Mouse (Mus musculus) gastrocnemius, postnatal 4 days (tissue): ENCODE measurements around the gene Cldn14. TPM values are rescaled to one million over a fixed set of nuclear protein-coding genes. Genes with fewer than 3 reads are reported as not detected.
"Not testable (repeated sequence)": the region's sequence is repeated elsewhere in the genome, so short reads cannot be mapped to it uniquely, and the experiment has no call there.

Experiments used
- DNase-seq, 2 experiments: peaks; one replicate each; pipeline ENCODE4 v3.0.0; 2021 to 2022; ENCODE audit warnings: low spot score in 2 of 2, mixed read lengths in 2 of 2
- long read RNA-seq, 2 experiments: library from polyadenylated mRNA; stranded (forward); transcript quantifications; one replicate each; pipeline ENCODE4 v2.0.0; 2021
- total RNA-seq, 2 experiments: library from RNA; stranded (reverse); gene quantifications; 2 replicates each; pipeline ENCODE4 v1.2.3; 2021

Cldn14 gene
- under 1 TPM in 1 of 2 experiments, not detected in 1; 0.21 TPM for total RNA-seq
- long read RNA-seq, experiment 1, partial matches to known transcripts = 0 of 1 reads
- long read RNA-seq, experiment 1, other reads (novel, unspliced or antisense) = 1 of 1 reads
- long read RNA-seq, experiment 2 = 0 reads

DNA sequence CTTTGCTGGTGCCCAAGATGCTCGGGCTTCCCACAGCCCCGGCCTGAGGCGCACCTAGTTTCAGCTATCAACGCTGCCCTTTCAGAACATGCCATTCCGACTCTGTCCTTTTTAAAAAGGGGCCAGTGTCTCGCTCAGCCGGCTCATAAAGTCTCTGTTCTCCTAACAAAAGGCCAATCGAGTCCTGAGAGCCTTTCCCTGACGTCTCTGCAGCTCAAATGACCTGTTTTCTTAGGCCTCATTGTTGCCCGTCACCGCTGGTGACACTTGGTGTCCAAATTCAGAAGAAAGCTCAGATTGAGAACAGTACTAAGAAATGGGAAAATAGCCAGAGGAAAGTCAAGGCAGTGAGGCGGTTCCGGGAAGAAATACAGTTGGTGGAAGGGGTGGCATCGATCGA lies at the start of gene Cldn14:
TSS of gene Cldn14 (minus strand) at position 101 of the 400 bp plus-strand sequence.
- no peak for DNase-seq

DNA sequence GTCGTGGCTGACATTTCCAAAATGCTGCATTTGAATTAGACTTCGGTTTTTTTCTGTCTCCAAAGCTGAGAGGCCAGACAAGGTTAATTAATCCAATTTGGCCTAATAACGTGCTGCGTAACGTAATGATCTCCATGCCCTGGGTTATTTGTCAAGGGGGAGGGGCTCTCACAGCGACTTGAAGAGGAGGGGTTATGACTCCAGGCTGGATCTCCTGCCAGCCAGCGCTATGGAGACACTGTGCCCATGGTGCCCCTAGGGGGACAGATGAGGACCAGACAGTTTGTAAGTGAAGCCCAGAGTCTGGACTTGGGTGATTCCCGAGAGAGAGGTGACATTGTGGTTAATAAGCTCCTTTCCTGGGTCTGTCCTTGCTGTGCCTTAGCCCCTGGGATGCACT lies 46.9 kb upstream of the Cldn14 start:
- no peak for DNase-seq

DNA sequence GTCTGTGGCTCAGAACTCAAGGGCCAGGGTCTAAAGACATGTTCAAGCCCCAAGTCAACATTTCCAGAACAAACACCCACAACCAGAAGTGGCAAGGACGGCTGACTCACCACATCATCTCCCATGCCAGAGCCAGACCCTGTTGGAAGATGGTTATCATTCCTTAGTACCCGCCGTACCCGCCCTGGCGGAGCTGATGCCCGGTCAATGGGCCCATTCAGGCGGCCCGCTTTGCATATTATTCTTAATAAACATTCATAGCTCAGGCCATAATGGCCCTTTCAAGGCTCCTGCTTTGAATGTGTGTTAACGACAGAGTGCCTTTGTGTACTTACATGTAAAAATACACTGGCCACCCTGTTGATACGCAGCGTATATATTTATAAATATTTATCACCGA lies 46.5 kb upstream of the Cldn14 start:
- DNase-seq = no peak

DNA sequence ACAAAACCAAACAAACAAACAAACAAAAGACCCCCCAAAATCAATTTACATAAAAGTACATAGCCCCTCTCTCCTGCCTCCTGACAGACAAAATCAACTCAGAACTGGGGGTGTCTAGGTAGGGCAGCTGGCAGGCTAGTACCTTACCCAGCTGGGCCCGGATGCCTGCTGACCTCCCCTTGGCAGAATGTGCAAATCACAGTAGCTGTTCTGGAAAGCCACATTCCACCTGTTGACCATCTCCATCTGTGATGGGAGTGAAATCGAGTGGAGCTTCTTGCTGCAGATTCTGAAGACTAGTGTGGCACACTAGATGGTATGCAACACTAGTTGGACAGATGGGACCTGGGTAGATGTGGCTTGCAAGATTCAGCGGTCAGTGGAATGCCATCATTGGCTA lies 41.7 kb upstream of the Cldn14 start:
- no peak for DNase-seq

DNA sequence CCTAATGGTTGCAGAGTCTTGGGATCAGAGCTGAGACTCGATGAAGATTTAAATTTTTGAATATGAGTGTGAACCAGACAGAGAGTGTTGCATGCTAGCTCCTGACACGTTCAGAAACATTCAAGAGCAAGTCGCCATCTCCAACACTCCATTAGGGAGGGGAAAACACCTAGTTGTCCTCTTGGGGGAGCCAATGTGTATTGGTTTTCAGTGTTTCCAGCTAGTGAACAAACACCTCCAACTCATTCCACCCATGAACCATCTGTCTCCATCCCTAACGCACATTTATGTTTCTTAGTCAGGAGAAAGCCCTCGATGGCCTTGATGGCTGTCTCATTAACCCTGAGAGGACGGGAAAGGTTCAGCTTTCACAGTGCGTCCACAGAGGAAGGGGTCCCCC lies 36.4 kb upstream of the Cldn14 start:
- no peak for DNase-seq

DNA sequence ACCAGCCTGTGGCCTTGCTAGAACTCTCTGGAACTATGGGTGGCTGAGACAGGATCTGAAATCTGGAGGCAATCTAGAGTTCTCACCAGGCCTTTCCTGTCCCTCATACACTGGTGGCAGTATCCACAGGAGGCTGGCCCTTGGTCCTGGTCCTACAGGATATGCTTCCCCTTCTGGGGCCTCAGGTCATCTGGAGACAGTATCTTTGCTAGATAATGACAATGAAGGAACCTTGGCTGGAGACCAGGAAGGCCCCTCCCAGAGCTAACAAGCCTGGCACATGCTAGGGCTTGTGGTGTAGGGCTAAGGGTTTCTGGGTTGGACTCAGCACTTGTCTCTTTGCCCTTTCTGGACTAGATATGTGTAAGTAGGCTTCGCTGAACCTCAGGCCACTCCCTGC lies 35.2 kb upstream of the Cldn14 start:
- no peak for DNase-seq

DNA sequence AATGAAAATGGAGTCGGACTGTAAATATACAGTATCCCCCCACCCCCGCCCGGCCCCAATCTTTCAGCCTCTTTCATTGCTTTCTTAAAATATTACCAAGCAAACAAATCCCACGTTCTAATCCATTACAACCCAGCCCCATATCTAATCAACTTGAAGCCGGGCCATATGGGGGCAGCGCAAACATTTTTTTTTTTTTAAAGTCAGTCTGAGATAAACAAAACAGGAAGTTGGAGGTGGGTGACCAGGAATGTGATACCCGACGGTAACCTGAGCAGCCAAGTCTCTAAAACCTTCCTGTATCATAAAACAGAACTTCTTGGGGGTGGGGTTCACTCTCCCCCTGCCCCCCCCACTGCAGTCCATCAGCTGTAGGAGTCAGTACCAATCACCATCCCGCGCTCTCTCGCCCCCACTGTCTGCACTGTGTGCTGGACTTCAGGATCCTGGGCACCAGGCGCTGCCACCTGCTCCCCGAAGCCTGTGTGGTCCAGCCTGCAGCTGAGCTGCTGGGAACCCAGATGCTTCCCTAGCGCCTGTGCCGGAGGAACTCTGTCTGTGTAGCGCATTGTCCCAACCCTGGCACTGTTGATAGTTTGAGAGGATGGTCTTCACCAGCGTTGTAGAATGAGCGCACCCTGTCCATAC lies 32.6 kb upstream of the Cldn14 start:
- peak in 1 of 2 experiments; percentile 24 for DNase-seq

DNA sequence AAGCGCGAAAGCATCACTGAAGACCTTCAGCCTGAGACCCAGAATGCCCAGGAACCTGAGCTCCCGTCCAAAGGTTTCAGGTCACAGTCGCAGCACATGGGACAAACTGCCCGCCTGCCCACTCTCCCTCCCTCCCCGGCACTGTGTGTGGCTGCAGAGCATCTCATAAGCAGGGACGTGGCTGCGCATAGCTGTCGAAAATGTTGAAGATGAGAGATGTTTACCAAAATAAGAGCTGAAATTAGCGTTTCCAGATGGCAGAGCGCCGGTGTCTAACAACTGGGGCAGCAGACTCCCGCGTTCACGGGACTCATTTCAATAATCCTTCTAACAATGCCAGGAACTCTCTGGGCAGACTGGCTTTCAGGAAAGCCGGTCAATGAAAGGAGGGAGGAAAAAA lies 31.8 kb upstream of the Cldn14 start:
- DNase-seq = no peak

DNA sequence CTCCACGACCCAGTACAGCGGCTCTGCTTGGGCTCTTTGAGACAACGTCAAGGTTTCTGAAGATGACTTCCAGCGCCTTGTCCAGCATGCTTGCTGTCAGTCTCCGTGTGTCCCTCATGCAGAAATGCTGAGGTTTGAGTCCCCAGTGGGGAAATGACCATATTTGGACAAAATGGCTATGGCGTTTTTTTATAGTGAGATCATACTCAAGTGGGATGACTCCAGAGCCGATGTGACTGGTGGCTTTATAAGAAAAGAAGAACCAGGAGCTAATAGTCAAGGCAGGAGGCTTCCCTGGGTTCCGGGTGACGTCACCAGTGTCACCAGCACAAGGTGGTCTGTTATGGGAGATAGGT lies 30.3 kb upstream of the Cldn14 start:
- DNase-seq = no peak

DNA sequence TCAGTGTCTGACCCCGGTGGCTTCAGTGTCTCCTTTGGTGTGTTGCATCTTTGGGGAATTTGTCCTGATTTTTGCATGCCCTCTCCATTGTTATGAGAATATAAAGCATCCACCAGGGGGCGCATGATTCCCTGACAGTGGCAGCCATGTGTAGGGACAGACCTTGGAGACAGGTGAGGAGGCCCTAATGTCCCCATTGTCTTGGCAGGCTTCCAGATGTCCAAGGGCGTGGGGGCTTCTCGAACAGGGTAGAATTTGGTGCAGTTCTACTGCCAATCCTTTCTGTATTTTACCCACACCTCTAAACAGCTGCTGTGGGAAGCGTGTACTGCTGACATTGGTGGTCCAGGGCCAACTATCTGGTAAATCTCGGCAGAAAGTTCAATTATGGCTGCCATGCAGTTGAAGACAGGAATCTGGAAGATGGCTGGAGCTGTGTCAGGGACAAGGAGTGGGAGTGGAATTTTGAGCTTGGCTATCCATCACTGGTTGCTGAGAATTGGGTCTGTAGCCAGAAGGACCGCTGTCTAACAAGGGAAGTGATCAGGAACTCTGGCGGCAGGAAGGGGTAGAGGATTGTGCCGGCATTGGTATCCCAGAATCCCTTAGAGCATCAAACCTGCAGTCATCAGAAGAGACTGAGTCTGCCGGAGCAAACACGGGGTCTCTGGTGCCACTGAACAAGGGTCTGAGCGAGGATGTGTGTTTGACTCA lies 29.8 kb upstream of the Cldn14 start:
- DNase-seq = peak; percentile 33 to 56

DNA sequence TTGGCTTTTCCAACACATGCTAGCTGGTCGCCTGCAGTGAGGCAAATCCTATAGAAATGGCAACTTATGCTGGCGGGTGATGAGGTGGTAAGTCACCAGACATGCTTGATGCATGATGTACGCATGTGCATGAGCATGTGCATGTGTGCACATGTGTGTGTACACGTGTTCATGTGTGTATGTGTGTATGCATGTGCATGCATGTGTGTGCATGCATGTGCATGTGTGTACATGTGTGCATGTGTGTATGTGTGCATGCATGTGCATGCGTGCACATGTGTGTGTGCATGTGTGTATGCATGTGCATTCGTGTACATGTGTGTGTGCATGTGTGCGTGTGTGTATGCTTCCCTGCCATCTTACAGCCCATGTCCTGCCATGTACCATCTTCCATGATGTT lies 28.6 kb upstream of the Cldn14 start:
- DNase-seq = no peak

DNA sequence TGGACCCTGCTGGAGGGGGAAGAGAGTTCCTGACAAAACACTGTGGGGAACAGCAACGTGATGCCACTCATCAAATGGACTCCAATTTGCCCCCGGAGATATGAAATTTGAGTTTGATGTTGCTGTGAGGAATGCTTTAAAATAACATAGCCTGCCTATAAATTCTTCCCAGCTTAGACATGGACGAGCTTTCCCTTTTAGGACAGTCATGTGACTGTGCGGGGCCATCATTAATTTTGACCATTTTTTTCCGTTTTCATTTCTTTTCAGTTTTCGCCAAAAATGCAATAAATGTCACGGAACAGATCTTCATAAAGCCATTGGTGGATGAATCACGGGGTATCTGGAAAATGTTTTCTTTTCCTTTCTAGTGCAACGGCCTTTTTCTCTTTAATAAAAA lies 25.5 kb upstream of the Cldn14 start:
- no peak for DNase-seq

DNA sequence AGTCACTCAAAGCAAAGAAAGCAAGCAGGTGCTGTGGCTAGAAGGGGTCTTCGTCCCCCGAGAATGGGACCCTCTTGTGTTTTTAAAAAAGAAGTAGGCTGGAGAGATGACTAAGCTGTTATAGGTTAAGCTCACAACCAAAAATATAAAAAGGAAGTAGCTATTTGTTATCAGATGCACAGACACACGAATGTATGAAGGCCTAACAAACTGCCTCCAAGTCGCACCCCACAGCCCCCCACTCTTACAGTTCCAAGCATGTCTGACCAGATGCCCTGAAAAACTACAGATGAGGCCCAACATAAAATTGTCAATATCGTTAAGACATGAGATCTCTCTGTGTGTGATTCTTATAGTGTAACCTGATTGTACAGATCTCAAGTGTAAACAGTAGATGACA lies 23.6 kb upstream of the Cldn14 start:
- DNase-seq = no peak

DNA sequence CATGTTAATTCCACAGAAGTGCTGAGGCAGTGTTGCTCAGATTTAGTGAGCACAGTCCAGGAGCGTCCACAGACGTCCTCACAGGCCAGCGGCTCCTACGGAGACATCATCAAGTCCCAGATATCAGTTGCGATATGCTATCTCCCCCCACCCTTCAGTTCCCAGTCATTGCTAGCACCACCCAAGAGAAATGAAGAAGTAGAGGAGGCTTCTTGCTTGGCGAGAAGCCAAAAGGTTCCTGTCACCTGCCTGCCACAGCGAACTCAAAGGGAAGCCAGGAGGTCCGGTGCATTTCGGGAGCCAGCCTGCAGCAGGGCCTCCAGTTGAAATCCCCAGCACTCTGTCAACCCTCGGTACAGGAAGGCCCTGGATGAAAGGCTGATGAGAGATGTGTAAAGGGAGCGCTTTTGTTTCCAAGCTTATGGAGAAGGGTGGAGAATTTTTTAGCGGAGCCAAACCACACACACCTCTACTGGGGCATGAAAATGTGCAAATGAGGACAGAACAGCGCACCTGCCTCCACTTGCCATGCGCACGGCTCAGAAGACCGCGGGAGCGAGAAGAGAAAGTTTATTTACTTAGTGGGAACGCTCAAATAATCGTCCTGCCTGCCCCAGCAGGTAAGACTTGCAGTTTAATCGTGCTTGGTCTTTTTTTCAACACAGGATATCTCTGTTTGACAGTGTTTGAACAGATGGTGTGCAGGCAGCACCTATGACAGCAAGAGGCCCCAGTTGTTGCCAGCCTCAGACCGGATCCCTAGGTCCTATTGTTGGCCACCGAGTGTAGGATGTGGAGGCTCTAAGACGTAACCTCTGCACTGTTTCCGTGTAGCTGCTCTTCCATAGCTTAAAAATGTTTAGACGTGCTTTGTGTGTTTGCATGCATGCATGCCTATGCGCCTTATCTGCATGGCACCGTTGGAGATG lies 15.0 kb upstream of the Cldn14 start:
- DNase-seq = no peak

DNA sequence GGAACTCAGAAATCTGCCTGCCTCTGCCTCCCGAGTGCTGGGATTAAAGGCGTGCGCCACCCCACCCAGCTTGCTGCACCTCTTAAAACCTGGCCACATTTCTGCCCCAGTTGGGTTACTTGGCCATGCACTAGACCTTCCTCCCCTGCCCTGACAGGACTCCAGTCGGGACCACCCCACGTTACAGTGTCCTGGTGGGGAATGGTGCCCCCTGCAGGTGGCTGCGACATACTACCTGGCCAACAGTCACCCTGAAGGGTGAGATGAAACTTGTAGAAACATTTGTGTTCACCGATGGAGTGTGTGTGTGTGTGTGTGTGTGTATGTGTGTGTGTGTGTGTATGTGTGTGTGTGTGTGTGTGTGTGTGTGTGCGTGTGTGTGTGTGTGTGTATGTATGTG lies 11.1 kb upstream of the Cldn14 start:
- not testable (repeated sequence) for DNase-seq

DNA sequence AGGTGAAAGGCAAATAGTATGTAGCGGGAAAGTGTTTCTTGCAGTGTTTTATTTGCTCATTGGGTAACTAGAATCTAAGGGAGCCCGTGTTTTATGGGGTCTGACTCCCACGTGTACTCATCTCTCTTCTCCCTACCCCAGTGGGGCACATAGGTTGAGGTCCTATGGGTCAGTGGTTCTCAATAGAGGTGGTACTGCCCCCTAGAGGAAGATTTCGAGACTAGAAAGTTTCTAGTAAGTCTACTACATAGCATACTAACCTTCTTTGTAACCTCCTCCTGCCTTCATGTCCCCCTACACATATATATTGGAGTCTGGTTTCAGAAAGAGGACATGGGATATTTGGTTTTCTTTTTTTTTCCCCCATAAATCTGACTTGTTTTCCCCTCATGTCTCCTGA lies 9.3 kb upstream of the Cldn14 start:
- DNase-seq = no peak

DNA sequence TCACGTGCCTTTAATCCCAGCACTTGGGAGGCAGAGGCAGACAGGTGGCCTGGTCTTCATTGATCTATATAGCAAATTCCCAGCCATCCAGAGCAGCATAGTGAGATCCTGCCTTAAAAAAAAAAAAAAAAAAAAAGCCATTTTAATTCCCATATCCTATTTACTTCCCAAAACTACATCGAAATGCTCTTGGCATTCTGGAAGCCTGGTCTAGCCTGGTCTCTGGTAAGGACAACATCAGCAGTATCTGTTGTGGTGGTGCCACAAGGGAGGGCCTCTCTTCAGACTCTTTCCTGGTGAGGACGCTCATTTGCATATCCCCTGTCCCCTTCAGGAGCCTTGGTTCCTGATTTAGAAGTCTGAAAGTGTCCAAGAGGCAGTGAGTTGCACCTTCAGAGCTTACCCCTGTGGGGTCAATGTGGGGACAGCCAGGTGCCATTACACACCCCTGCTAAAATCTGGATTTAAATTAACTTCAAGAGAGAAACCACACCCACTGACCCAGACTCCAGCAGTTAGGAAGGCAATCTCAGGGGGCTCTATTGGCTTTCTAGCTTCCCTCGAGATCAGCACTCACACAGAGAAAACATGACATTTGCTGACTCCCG lies 6.0 kb upstream of the Cldn14 start:
- no peak for DNase-seq

DNA sequence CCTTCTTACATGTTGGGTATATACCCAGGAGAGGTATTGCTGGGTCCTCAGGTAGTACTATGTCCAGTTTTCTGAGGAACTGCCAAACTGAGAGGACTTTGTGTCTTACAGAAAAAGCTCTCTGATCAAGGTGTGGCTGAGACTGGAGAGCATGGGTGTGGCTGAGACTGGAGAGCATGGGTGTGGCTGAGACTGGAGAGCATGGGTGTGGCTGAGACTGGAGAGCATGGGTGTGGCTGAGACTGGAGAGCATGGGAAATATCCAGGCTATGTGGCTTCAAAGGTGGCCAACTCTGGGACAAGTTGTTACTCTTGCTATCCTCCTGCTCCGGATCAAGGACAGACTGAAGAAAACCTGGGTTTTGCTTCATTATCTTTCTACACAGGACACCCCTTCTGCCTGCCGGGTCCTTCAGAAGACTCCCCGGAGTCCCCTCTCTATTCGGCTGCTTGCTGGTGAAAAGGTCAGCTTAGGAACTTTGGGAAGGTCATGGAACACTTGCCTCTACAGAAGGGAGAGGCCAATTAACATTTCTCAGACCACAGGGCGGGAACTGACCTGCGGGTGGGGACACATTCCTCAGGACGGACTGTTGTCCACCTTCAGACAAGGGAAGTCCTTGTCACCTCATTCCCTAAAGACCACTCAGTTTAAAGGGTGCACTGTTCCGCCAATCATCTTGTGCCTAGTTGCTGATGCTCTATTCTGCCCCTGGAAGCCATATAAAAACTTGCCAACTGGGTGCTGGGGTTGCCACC lies 4.9 kb upstream of the Cldn14 start:
- DNase-seq = not testable (repeated sequence)

DNA sequence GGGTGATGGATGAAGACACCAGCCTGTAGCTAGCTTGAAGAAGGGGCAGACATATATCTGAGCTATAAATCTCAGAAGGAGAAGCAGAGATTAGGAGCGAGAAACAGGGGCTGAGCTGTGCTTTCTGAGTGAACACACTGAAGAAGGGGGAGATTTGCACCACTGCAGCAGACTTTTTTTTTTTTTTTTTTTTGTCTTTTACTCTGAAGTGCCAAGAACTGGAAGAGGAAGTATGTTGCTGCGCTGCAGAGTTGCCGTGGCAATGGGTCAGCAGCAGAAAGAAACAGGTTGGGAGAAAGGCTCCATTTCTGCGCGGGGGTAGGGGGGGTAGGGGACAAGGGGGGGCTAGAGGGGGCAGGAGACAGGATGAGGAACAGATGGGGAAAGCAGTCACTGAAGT lies 2.6 kb upstream of the Cldn14 start:
- DNase-seq = no peak

DNA sequence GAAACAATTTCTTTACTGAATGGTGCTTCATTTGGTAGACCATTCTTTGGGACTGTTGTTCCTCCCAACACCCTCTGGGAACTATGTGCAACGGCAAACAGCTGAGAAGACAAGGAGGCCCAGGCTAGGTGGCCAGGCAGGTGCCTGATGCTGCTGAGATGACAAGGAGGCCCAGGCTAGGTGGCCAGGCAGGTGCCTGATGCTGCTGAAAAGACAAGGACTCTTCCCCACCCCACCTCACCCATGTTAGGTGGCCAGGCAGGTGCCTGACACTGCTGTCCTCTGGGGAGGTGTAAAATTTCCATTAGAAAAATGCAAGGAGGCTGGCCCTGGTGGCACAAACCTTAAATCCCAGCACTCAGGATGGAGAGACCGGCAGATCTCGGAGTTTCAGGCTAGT lies 2.0 kb upstream of the Cldn14 start:
- no peak for DNase-seq

DNA sequence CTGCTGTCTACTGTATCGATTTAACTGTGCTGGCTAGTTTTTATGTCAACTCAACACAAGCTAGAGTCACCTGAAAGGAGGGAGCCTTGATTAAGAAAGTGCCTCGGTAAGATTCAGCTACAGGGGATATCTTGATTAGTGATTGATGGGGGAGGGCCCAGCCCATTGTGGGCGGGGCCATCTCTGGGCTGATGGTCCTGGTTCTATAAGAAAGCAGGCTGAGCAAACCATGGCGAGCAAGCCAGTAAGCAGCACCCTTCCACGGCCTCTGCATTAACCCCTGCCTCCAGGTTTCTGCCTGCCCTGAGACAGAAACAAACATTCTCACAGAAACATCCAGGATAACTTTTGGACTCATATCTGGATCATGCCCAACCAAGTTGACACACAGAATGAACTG lies 1.5 kb upstream of the Cldn14 start:
- no peak for DNase-seq
